Mouse (Mus musculus) olfactory bulb, adult 2 months (tissue): ENCODE data around the gene H3f3b. TPM values are rescaled to one million over a fixed set of nuclear protein-coding genes. Genes with fewer than 3 reads are reported as not detected.

Source experiments
- H3K27ac ChIP-seq: fragments of 200-500 bp; 2 replicates; pipeline ENCODE4 v1.5.1; 2012; ENCODE audit warnings: low read depth, low read length; ENCODE audit not compliant: insufficient read depth
- H3K4me1 ChIP-seq: fragments of 200-500 bp; 2 replicates; pipeline ENCODE4 v1.6.1; 2012; ENCODE audit warnings: low read length; ENCODE audit not compliant: control insufficient read depth, insufficient read depth
- H3K4me3 ChIP-seq: fragments of 200-500 bp; 2 replicates; pipeline ENCODE4 v1.5.1; 2012; ENCODE audit warnings: mild to moderate bottlenecking, low read depth, low read length, moderate library complexity; ENCODE audit not compliant: insufficient read depth
- CTCF ChIP-seq: fragments of 200-500 bp; IDR thresholded peaks from 2 replicates; pipeline ENCODE4 v1.5.1; 2012; ENCODE audit warnings: low read depth, mild to moderate bottlenecking, low read length, moderate library complexity; ENCODE audit not compliant: insufficient read depth
- POLR2A ChIP-seq: fragments of 200-500 bp; IDR thresholded peaks from 2 replicates; pipeline ENCODE4 v1.6.1; 2012; ENCODE audit warnings: mild to moderate bottlenecking, low read depth, low read length, moderate library complexity; ENCODE audit not compliant: insufficient read depth
- WGBS: fragments of 180-500 bp; shearing (Covaris S2); methylation state at CpG from one replicate; pipeline ENCODE4 v1.1.7; 2018; 5-methylcytosine and 5-hydroxymethylcytosine counted together
- polyA plus RNA-seq: library from polyadenylated mRNA; stranded (reverse); fragments of >200 nt; gene quantifications from 2 replicates; pipeline ENCODE4 v1.2.4, GENCODE M21; 2012; ENCODE audit warnings: low replicate concordance; ENCODE audit not compliant: missing spikeins, insufficient read depth, insufficient read length

Gene H3f3b
- polyA plus RNA-seq, 1 experiment = 341 TPM

DNA sequence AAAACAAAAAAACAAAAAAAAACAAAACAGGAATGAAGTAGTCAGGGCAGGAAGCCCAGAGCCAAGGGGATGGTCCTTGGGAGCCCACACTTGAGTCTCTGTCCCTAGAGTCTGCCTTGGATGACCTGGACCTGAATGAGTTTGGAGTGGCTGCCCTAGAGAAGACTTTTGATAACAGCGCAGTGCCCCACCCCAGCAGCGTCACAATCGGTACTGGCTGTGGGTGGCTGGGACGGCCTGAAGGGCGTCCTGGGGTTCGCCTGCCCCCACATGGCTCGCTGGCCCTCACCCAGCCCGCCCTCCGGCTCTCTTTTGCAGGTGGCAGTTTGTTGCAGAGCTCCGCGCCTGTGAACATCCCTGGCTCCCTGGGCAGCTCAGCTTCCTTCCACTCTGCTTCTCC, 28.1 kb upstream of the H3f3b start:
- Histone ChIP-seq H3K4me1 (0 out of 2 replicates have a peak, but pooled peaks cover 4% of the 10 kb centered on the region), H3K4me3 (no peak overlapping the region), H3K27ac (no peak overlapping the region)
- TF ChIP-seq POLR2A = no peak
- no peak for TF ChIP-seq CTCF
- 88% methylated on average over 11 of the region's 11 CpGs for WGBS

DNA sequence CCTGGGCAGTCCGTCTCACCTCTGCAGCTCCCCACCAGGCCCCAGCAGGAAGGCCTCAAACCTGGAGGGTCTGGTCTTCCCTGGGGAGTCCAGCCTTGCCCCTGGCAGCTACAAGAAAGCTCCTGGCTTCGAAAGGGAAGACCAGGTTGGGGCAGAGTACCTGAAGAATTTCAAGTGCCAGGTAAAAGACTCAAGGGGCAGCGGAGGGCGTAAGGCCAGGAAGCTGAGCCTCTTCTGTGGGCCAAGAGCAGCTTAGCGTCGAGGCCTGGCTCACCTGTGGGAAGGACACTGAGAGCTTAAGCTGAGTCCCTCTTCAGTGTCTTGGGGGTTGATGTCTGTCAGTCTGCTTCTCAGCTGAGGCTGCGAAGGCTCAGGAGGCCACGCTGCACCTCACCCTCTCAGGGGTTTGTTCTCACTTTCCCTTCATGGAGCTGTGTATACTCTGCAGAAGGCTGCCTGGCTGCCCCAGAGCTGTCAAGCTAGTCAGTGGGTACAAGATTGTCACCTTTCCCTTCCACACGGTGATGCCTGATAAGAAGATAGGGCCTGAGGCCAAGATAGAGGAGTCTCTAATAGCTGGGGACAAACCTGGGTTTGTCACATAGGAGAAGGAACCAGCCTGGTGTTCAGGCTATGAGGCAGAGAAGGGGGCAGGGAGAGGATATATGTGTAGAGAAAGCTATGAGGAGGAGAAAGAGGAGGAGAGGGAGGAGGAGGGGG, 25.9 kb upstream of the H3f3b start:
- Histone ChIP-seq H3K4me3 (no peak overlapping the region), H3K27ac (no peak overlapping the region), H3K4me1 (no peaks in the 10 kb centered on the region)
- TF ChIP-seq POLR2A (no peak), CTCF (no peak)
- 96% methylated on average over 9 of the region's 9 CpGs for WGBS

GRCm38 (mm10) chr11:116050196-116050595, 22.4 kb upstream of the H3f3b start:
- Histone ChIP-seq H3K4me3 (no peak overlapping the region), H3K27ac (no peak overlapping the region), H3K4me1 (no peaks in the 10 kb centered on the region)
- no peak for TF ChIP-seq POLR2A
- TF ChIP-seq CTCF = no peak
- WGBS = 84% methylated on average over 4 of the region's 4 CpGs

DNA sequence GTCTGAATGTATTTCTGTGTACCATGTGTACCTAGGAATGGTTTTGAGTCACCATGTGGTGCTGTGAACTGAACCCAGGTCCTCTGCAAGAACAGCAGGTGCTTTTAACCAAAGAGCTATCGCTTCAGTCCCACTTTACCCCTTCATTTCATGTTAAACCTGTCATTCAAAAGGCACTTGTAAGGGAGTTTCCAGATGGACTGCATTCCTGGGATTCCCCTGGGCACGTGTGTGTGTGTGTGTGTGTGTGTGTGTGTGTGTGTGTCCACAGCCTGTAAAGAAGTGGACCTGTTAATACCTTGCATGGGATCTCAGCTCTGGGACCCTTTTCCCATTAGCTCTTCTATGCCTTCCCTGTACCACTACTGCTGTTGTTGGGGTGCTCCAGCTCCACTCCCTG, 21.8 kb upstream of the H3f3b start:
- H3K27ac ChIP-seq = no peak overlapping the region
- WGBS = 85% methylated on average over 2 of the region's 2 CpGs
- TF ChIP-seq POLR2A (no peak), CTCF (no peak)
- no peaks in the 10 kb centered on the region for H3K4me1 ChIP-seq
- H3K4me3 ChIP-seq = no peak overlapping the region

- WGBS = 97% methylated on average over 6 of the region's 6 CpGs
- TF ChIP-seq CTCF (no peak), POLR2A (no peak)
- Histone ChIP-seq H3K27ac (no peak overlapping the region), H3K4me1 (no peaks in the 10 kb centered on the region), H3K4me3 (no peak overlapping the region)
Measured at GRCm38 (mm10) chr11:116045173-116045572, 17.4 kb upstream of the H3f3b start.

DNA sequence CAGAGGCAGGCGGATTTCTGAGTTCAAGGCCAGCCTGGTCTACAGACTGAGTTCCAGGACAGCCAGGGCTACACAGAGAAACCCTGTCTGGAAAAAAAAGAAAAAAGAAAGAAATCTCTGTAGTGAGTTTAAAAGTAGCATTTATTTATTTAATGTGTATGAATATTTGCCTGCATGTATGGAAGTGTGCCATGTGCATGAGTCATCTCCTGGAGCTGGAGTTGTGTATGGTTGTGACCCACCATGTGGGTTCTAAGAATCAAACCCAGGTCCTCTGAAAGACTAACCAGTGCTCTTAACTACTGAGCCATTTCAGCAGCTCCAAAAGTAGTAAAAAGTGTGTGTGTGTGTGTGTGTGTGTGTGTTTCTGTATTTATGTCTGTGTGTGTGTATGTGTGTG, 15.5 kb upstream of the H3f3b start:
- Histone ChIP-seq H3K4me1 (no peaks in the 10 kb centered on the region), H3K4me3 (no peak overlapping the region), H3K27ac (no peak overlapping the region)
- WGBS = 95% methylated on average over 1 of the region's 1 CpGs
- no peak for TF ChIP-seq POLR2A
- no peak for TF ChIP-seq CTCF

GRCm38 (mm10) chr11:116042372-116043138, 14.8 kb upstream of the H3f3b start:
- no peak for TF ChIP-seq POLR2A
- TF ChIP-seq CTCF = no peak
- WGBS = 63% methylated on average over 5 of the region's 5 CpGs
- Histone ChIP-seq H3K4me3 (no peak overlapping the region), H3K27ac (no peak overlapping the region), H3K4me1 (no peaks in the 10 kb centered on the region)

GRCm38 (mm10) chr11:116041833-116042232, 14.1 kb upstream of the H3f3b start:
- no peaks in the 10 kb centered on the region for H3K4me1 ChIP-seq
- no peak overlapping the region for H3K27ac ChIP-seq
- H3K4me3 ChIP-seq = no peak overlapping the region
- WGBS = 100% methylated on average over 2 of the region's 2 CpGs
- no peak for TF ChIP-seq POLR2A
- TF ChIP-seq CTCF = no peak

- Histone ChIP-seq H3K27ac (no peak overlapping the region), H3K4me1 (no peaks in the 10 kb centered on the region), H3K4me3 (no peak overlapping the region)
- 85% methylated on average over 6 of the region's 6 CpGs for WGBS
- TF ChIP-seq POLR2A (no peak), CTCF (no peak)
Measured at GRCm38 (mm10) chr11:116040593-116040992, 12.8 kb upstream of the H3f3b start.

- 87% methylated on average over 9 of the region's 9 CpGs for WGBS
Measured at GRCm38 (mm10) chr11:116037826-116038225, 10.1 kb upstream of the H3f3b start.

More at GRCm38 (mm10) chr11:116037826-116038225, 10.1 kb upstream of the H3f3b start:
- Histone ChIP-seq H3K4me1 (0 out of 2 replicates have a peak, but pooled peaks cover under 1% of the 10 kb centered on the region), H3K27ac (no peak overlapping the region), H3K4me3 (no peak overlapping the region)
- TF ChIP-seq POLR2A = no peak
- TF ChIP-seq CTCF = no peak
